Mouse (Mus musculus) spleen, adult 2 months (tissue): Measurements from ENCODE around the gene Grin2b.

ENCODE experiments used
- CTCF ChIP-seq: fragments of 200-500 bp; IDR thresholded peaks from 2 replicates; pipeline ENCODE4 v1.5.1; 2011; ENCODE audit warnings: mild to moderate bottlenecking, inconsistent platforms; ENCODE audit not compliant: insufficient read depth, insufficient read length, insufficient replicate concordance; ENCODE audit errors: extremely low read depth
- POLR2A ChIP-seq: fragments of 200-500 bp; IDR thresholded peaks from 2 replicates; pipeline ENCODE4 v1.6.1; 2011; ENCODE audit warnings: low read depth, low read length, inconsistent platforms

DNA sequence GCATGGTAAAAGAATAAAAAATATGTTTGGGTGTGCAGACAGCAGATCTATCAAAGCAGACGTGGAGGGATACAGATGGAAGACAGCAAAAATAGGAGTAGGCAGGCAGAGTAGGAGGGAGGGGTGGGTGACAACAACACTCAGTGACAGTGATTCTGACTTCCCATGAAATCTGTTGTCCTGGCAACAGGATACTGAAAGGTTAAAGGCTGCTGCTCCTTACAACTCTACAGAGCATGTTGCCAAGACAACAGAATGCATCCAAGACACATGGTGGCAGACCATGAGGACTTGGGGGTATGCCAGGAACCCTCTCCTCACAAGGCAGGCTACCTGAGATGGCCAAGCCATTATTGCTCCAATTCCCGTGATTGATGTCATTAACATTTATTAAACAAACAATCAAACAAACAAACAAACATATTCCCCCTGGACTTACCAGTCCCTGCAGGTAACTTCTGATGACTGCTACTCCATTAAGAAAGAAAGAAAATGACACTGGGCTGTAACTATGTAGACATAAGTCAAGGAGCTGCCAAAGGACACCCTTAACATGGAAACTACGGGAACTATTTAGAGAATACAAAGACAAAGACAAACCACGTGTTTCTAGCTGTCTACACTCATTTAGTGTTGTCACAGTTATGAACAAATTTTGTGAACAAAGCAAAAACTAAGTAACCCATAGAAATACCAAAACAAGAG, 143.9 kb downstream of the Grin2b start:
- TF ChIP-seq CTCF (no peak), POLR2A (no peak)
